Mouse (Mus musculus): ENCODE data around the gene Slc2a3. TPM values are rescaled to one million over a fixed set of nuclear protein-coding genes. Genes with fewer than 3 reads are reported as not detected.
A peak's percentile ranks its signal among the peaks of the same experiment; 100 is the strongest.
"Not testable (repeated sequence)": the region's sequence is repeated elsewhere in the genome, so short reads cannot be mapped to it uniquely, and the experiment has no call there.

Gene Slc2a3
- total RNA-seq, 2 experiments from 2014 or later: 104 to 109 TPM

DNA sequence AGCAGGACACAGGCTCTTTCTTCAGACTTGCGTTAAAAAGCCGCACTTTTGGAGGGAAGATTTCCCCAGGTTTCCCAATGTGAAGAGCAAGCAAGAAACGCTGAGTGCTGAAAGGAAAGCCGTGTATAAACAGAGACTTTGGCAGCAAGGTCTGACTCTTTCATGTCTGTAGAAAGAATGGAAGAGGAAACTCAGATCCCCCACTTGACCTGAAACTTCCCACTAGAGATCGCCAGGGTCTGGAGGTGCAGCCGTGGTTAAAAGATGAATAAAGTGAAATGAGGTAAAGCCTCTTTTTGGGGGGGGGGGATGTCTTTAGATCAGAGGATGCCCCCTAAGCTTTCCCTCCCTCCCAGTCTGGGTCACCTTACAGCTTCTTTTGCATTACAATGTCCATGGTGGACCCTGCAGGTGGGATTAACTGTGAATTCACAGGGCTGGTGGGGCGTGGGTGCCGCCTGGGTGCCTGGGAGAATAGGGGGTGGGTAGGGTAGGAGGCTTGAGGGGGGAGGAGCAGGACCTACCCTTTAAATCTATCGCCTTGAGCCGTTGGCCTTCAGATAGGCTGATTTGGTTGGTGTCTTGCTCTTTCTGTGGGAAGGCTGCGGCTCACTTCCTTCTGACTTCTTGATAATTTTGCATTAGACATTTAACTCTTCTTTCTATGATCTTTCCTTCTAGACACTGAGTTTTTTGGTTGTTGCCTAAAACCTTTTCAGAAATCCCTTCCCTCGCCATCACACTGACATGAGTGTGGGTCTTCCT lies 94.2 kb downstream of the Slc2a3 start, which contains the start of gene Nanog:
Nanog (plus strand) TSS at position 454 of the 765 bp plus-strand sequence.
- Histone ChIP-seq H3K4me3 (no peak within 1 kb of the TSS), H3K27ac (no peak within 1 kb of the TSS)
- TF ChIP-seq CTCF (conservative IDR thresholded peaks at IDR 0.05): no peak
- DNase-seq (ENCODE audit: low spot score in 2 of 2): no peak

DNA sequence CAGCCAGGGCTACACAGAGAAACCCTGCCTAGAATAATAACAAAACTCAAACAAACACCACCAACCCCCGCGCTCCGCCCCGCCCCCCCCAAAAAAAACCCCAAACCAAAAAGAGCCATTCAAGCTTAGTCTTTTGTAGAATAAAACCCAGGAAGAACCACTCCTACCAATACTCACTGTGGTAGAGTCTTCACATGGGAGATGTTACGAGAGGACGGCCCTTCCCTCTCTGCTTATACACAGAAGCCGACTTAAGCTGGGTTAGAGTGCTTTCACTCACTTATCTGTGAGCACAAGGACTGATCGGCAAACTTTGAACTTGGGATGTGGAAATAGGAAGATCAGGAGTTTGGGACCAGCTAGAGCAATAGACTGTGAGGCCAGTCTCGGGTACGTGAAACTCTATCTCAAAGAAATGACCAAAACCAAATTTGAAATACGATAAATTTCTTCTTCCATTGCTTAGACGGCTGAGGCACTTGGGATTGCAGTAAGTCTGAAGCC lies 95.1 kb downstream of the Slc2a3 start:
- DNase-seq (ENCODE audit: low spot score in 2 of 2): no peak
- Histone ChIP-seq H3K27ac (no peak overlapping the region), H3K4me3 (no peak overlapping the region)
- TF ChIP-seq CTCF (conservative IDR thresholded peaks at IDR 0.05): no peak

DNA sequence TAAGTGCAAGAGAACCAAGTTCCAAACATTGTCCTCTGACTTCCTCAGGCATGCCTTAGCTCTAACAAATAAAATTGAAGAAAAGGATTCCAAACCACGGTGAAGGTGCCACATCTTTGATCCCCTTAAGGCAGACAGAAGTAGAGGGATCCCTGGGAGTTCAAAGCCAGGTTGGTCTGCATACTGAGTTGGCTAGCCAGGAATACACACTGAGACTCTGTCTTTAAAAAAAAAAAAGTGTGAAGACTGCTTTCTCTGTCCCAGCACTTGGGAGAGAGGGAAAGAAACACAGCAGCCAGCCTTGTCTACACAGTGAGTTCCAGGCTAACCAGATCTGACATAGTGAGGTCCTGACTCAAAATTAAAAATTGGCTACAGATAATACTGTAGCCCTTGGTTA lies 97.7 kb downstream of the Slc2a3 start:
- no peak overlapping the region for H3K27ac ChIP-seq
- no peak overlapping the region for H3K4me3 ChIP-seq
- DNase-seq (ENCODE audit: low spot score in 2 of 2): no peak
- no peak for TF ChIP-seq CTCF (conservative IDR thresholded peaks at IDR 0.05)

DNA sequence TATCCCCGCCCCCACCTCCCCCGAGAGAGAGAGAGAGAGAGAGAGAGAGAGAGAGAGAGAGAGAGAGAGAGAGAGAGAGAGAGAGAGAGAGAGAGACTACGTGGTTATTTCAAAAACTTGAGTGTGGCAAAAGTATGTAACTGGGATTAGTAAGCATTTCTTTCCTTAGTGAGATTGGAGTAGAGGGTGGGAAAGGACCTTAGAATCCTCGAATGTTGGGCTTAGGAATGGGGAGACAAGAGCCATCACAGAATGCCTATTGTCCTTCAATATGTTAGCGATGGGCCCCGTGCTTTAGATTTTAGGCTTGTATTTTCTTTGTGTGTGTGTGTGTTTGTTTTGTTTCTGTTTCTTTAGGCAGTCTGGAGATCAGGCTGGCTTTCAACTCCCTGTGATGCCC lies 98.2 kb downstream of the Slc2a3 start:
- no peak for TF ChIP-seq CTCF (conservative IDR thresholded peaks at IDR 0.05)
- no peak for DNase-seq (ENCODE audit: low spot score in 2 of 2)
- Histone ChIP-seq H3K27ac (no peak overlapping the region), H3K4me3 (no peak overlapping the region)

DNA sequence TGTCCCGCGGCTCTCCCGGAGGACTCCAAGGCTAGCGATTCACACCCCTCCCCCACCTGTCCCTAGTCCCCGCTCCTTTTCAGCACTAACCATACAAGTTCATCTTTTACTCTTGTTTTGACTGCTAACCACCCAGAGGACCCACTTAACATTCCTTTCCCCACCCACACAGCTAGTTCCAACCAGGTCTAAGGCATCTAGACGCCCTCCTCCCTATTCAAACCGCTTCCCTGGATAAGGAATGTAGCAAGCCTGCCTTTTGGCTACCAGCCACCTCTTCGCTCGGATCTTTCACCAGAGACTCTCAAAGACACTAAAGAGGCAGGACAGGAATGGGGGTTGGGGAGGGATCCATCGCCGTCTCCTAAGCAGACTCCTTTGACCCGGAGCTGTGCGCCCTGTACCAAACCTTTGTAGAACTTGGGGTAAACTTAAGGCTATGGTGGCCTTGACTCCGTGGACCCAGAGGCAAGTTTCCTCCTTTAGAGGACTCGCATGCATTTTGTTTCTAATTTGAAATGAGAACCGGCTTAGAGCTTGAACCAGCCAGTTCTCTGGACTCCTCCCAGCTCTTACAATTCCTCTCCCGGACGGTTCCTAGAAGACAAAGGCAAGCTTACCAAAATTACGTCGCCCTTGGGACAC lies 98.8 kb downstream of the Slc2a3 start:
- peak overlapping the region; percentile 11; the same call in 1 of the 2 replicates for H3K4me3 ChIP-seq
- H3K27ac ChIP-seq: no peak overlapping the region
- no peak for TF ChIP-seq CTCF (conservative IDR thresholded peaks at IDR 0.05)
- DNase-seq (ENCODE audit: low spot score in 2 of 2): no peak

DNA sequence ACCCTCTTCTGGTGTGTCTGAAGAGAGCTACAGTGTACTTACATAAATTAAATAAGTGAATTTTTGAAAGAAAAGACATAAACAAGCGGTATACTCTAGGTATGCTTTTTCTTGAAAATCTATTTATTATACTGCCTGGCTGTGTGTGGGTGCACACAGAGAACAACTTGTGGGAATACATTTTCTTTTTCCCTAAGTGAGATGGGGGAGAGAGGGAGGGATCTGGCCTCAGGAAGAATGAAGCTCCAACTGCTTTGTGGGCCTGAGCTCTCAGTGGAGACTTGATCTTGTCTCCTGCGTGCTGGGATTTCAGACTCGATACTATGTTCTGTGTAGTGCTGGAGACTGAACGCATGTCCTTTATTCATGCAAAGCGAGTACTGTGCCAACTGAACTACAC lies 99.6 kb downstream of the Slc2a3 start:
- Histone ChIP-seq H3K27ac (no peak overlapping the region), H3K4me3 (no peak overlapping the region)
- TF ChIP-seq CTCF (conservative IDR thresholded peaks at IDR 0.05): no peak
- no peak for DNase-seq (ENCODE audit: low spot score in 2 of 2)

DNA sequence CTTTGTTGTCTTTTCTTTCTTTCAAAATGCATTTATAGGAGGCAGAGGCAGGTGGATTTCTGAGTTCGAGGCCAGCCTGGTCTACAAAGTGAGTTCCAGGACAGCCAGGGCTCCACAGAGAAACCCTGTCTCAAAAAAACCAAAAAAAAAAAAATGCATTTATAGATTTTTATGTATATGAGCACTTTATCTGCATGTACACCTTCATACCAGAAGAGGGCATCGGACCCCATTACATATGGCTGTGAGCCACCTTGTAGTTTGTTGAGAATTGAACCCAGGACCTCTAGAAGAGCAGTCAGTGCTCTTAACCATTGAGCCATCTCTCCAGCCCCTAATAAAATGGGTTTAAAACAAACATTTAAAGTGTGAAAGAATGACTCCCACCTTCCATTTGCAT lies 101.8 kb downstream of the Slc2a3 start:
- peak; percentile 20; the same call in 1 of the 2 replicates for TF ChIP-seq CTCF (conservative IDR thresholded peaks at IDR 0.05)
- not testable (repeated sequence) for H3K4me3 ChIP-seq; H3K27ac ChIP-seq; DNase-seq (ENCODE audit: low spot score in 2 of 2)

DNA sequence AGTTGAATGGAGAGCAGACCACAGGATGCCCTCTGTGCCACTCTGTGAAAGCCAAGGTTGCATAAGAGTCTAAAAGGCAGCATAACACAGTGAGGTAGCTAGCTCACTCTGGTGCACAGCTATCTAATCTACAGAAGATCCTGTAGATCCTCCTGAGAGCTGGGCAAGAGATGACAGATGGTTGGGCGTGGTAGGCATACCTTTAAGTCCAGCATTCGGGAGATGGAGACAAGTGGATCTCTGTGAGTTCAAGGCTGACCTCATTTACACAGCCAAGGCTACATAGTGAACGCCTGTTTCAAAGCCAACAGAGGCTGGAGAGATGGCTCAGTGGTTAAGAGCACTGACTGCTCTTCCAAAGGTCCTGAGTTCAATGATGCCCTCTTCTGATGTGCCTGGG lies 106.0 kb downstream of the Slc2a3 start:
- Histone ChIP-seq H3K4me3 (no peak overlapping the region), H3K27ac (no peak overlapping the region)
- no peak for TF ChIP-seq CTCF (conservative IDR thresholded peaks at IDR 0.05)

DNA sequence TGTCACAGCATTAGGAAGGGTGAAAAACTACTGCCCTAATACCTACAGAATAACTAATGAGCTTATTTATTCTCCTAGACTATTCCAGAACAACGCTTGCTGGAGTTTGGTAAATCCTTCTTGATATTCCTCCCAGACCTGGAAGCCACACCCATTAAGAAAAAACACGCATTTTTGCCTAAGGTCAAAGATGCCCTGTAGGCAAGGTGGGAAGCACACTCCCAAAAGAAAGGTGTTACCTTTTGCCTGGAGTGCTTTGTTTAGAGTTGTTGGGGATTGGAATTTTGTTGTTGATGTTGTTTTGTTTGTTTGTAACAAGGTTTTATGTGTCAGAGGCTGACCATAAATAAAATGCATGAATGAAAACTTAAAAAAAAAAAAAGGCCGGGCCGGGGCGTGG lies 111.4 kb downstream of the Slc2a3 start:
- no peak overlapping the region for H3K27ac ChIP-seq
- no peak for TF ChIP-seq CTCF (conservative IDR thresholded peaks at IDR 0.05)
- no peak for DNase-seq (ENCODE audit: low spot score in 2 of 2)
- H3K4me3 ChIP-seq: no peak overlapping the region

More for the DNA sequence above, 106.0 kb downstream of the Slc2a3 start:
- DNase-seq (ENCODE audit: low spot score in 2 of 2): no peak

DNA sequence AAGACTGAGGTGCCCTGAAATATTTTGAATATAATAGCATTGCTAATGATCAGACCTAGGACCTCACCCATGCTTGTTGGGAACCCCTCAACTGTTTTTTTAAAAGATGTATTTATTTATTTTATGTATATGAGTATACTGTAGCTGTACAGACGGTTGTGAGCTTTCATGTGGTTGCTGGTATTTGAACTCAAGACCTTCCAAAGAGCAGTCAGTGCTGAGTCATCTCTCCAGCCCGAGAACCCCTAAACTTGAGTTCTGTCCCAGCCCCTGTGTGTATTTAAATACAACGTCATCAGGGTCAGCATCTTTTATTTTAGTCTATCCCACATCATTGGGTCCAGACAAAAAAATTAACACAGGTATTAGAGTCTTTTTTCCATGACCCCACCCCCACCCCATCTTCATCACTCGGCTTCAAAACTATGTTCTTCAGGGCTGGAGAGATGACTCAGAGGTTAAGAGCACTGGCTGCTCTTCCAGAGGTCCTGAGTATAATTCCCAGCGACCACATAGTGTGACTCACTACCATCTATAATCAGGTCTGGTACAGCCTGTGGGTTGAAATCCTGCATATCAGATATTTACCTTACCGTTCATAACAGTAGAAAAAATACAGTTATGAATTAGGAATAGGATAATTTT lies 111.9 kb downstream of the Slc2a3 start:
- H3K4me3 ChIP-seq: no peak overlapping the region
- no peak for DNase-seq (ENCODE audit: low spot score in 2 of 2)
- no peak overlapping the region for H3K27ac ChIP-seq
- no peak for TF ChIP-seq CTCF (conservative IDR thresholded peaks at IDR 0.05)

DNA sequence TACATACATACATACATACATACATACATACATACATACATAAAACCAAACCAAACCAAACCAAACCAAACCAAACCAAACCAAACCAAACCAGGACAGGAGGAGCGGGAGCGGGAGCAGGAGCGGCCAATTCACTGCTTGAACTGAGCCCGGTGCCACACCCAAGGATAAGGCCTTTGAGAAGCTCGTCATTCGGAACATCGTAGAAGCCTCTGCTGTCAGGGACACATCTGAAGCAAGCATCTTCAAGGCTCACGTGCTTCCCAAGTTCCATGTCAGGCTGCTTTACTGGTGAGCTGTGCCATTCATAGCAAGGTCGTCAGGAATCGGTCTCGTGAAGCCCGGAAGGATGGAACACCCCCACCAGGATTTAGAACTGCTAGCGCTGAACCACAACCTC lies 114.7 kb downstream of the Slc2a3 start:
- no peak for TF ChIP-seq CTCF (conservative IDR thresholded peaks at IDR 0.05)
- Histone ChIP-seq H3K27ac (no peak overlapping the region), H3K4me3 (no peak overlapping the region)
- no peak for DNase-seq (ENCODE audit: low spot score in 2 of 2)

DNA sequence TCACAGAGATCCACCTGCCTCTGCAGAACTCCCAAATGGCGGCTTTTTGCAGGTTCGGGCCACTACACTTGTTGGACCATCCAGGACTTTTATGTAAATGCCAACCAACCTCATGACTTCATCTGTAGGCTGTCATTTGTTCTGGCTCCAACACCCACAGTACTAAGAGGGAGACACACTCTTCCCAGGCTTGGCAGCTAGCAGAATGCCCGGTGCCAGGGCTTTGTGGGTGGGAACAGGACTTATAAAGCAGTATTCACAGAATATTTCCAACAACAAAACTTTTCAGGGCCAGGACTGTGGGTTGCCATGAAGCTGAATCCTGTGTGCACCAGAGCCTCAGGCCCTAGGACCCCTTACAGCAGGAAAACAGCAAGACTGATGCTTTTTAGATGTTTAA lies 118.8 kb downstream of the Slc2a3 start:
- Histone ChIP-seq H3K27ac (peak overlapping the region; percentile 83), H3K4me3 (no peak overlapping the region)
- no peak for TF ChIP-seq CTCF (conservative IDR thresholded peaks at IDR 0.05)
- peak; percentile 80 to 85 for DNase-seq (ENCODE audit: low spot score in 2 of 2)

Small RNAs within 50 kb of the gene (microRNA-seq; reads per million reads assigned to microRNA genes)
- 0.64 to 1.5 reads per million in 2 experiments for gene Mir7231

Other genes starting within 250 kb of the Slc2a3 start
- gene Aicda, start 247.8 kb downstream of the Slc2a3 start, total RNA-seq (2021): not detected
- 1 to 10 TPM; 1.5 to 2.3 TPM for gene Apobec1, start 199.2 kb downstream of the Slc2a3 start, total RNA-seq (2021)
- not detected for gene Gdf3, start 191.6 kb downstream of the Slc2a3 start, total RNA-seq (2021)
- not detected for gene Dppa3, start 175.2 kb downstream of the Slc2a3 start, total RNA-seq (2021)
- gene Nanog, start 94.2 kb downstream of the Slc2a3 start, total RNA-seq (2021): not detected
- gene Foxj2, start 18.3 kb upstream of the Slc2a3 start, total RNA-seq (2021): 10 to 100 TPM; 28.8 to 30.7 TPM
- gene C3ar1, start 54.5 kb upstream of the Slc2a3 start, total RNA-seq (2021): under 1 TPM; 0.54 to 0.61 TPM
- gene Necap1, start 72.8 kb upstream of the Slc2a3 start, total RNA-seq (2021): 100 to 1,000 TPM; 201 to 210 TPM
- under 1 TPM; 0.22 to 0.61 TPM for gene Clec4a1, start 120.2 kb upstream of the Slc2a3 start, total RNA-seq (2021)
- gene Clec4a3, start 150.9 kb upstream of the Slc2a3 start, total RNA-seq (2021): under 1 TPM; 0.37 to 0.38 TPM
- gene Clec4a4, start 188.7 kb upstream of the Slc2a3 start, total RNA-seq (2021): not detected
- gene Clec4b1, start 248.3 kb upstream of the Slc2a3 start, total RNA-seq (2021): not detected